Mouse (Mus musculus): ENCODE measurements at regions not wholly inside any gene's neighbourhood (a gene's known extent, or its start where the extent isn't known, plus 50 kb on each side); places are given as distances from the start of the nearest gene placed in this dataset.

DNA sequence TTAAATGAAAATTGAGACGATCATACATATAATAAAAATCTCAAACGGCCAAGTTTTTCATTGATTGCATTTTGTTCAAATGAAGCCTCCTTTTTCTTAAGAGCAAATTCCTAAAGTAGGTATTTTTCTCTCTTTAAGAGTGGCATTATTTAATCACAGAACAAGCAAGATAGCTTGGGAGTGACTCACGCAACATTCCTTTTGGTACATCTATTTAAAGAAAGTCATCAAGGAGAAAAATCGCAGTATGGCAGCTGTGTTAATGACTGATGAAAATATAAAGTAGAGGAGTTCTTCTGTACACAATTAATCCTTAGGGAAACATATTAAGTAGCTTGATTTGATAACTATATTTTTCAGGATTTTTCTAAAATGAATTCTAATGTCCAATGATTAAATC is 448.0 kb upstream of the Ccnh start:
- Histone ChIP-seq H3K4me1 (ENCODE audit: control insufficient read depth, insufficient read depth, low read length) (no peaks in the 10 kb centered on the region), H3K79me2 (replicated peaks; ENCODE audit: control insufficient read depth, insufficient read depth, low read length) (no peaks in the 10 kb centered on the region), H3K27ac (no peak overlapping the region), H3K27me3 (ENCODE audit: control insufficient read depth, insufficient read depth, low read length) (no peaks in the 10 kb centered on the region), H3K36me3 (ENCODE audit: control insufficient read depth, insufficient read depth, low read length) (no peaks in the 10 kb centered on the region), H3K4me3 (no peak overlapping the region), H3K9ac (ENCODE audit: low read depth, low read length) (no peak overlapping the region)
- WGBS: 53% methylated on average over 4 of the region's 4 CpGs
- intact Hi-C loops (cut with DNase I): no loop called here
- no peak for DNase-seq
- TF ChIP-seq EP300 (IDR thresholded peaks at IDR 0.05; ENCODE audit: insufficient read depth, low read depth, low read length): no peak
- no peak for TF ChIP-seq CTCF (IDR thresholded peaks at IDR 0.05)
- no peak for TF ChIP-seq POLR2A (IDR thresholded peaks at IDR 0.05; ENCODE audit: insufficient read depth, low read depth, low read length)

GRCm38 (mm10) chr13:84748331-84748730 is 440.9 kb upstream of the Ccnh start:
- Histone ChIP-seq H3K27ac (no peak overlapping the region), H3K9ac (ENCODE audit: low read depth, low read length) (no peak overlapping the region), H3K4me1 (ENCODE audit: control insufficient read depth, insufficient read depth, low read length) (no peaks in the 10 kb centered on the region), H3K36me3 (ENCODE audit: control insufficient read depth, insufficient read depth, low read length) (no peaks in the 10 kb centered on the region), H3K27me3 (ENCODE audit: control insufficient read depth, insufficient read depth, low read length) (no peaks in the 10 kb centered on the region), H3K79me2 (replicated peaks; ENCODE audit: control insufficient read depth, insufficient read depth, low read length) (no peaks in the 10 kb centered on the region), H3K4me3 (no peak overlapping the region)
- TF ChIP-seq CTCF (IDR thresholded peaks at IDR 0.05) (no peak), EP300 (IDR thresholded peaks at IDR 0.05; ENCODE audit: insufficient read depth, low read depth, low read length) (no peak), POLR2A (IDR thresholded peaks at IDR 0.05; ENCODE audit: insufficient read depth, low read depth, low read length) (no peak)
- intact Hi-C loops (cut with DNase I): no loop called here
- DNase-seq: no peak
- 86% methylated on average over 2 of the region's 2 CpGs for WGBS

DNA sequence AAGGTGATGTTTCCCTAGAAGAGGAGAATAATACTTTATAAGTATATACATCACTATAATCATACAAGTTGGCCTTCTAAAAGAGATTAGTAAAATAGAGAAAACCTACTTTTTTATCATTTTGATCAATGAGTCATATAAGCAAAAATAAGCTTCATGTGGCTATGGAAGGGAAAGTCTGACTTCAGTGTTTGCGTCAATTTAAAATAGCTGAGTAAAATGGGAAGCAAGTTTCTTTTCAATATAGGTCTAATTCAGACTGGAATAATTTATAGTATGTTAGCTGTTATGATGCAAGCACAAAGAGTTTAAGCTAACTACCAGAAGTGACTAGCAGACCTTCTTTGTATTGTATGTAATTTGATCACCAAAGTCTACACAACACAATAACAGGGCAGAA is 440.0 kb upstream of the Ccnh start:
- intact Hi-C loops (cut with DNase I): no loop called here

DNA sequence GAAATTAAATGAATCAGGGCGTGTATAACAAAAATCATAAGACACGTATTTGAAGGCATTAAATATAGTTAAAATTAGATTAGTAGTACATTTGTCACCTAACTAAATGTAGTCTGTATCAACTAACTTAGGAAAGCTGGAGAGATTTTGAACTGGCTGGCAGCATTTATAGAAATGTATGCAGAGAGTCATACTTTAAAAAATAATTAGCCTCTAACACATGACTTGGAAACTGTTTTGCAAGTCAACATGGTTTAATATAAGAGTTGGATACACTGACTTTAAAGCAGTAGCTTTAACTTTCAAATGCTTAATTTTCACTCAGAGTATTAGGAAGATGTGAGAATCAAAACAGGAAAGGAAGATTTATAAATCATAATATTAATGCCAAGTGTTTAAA is 439.1 kb upstream of the Ccnh start:
- Histone ChIP-seq H3K36me3 (ENCODE audit: control insufficient read depth, insufficient read depth, low read length) (no peaks in the 10 kb centered on the region), H3K4me3 (no peak overlapping the region), H3K4me1 (ENCODE audit: control insufficient read depth, insufficient read depth, low read length) (no peaks in the 10 kb centered on the region), H3K27ac (no peak overlapping the region), H3K27me3 (ENCODE audit: control insufficient read depth, insufficient read depth, low read length) (no peaks in the 10 kb centered on the region), H3K79me2 (replicated peaks; ENCODE audit: control insufficient read depth, insufficient read depth, low read length) (no peaks in the 10 kb centered on the region), H3K9ac (ENCODE audit: low read depth, low read length) (no peak overlapping the region)
- intact Hi-C loops (cut with DNase I): no loop called here
- DNase-seq: no peak
- WGBS: 75% methylated on average over 2 of the region's 2 CpGs
- TF ChIP-seq EP300 (IDR thresholded peaks at IDR 0.05; ENCODE audit: insufficient read depth, low read depth, low read length): no peak
- TF ChIP-seq CTCF (IDR thresholded peaks at IDR 0.05): no peak
- TF ChIP-seq POLR2A (IDR thresholded peaks at IDR 0.05; ENCODE audit: insufficient read depth, low read depth, low read length): no peak

More for the DNA sequence above, 440.0 kb upstream of the Ccnh start:
- Histone ChIP-seq H3K4me3 (no peak overlapping the region), H3K4me1 (ENCODE audit: control insufficient read depth, insufficient read depth, low read length) (no peaks in the 10 kb centered on the region), H3K27me3 (ENCODE audit: control insufficient read depth, insufficient read depth, low read length) (no peaks in the 10 kb centered on the region), H3K27ac (no peak overlapping the region), H3K36me3 (ENCODE audit: control insufficient read depth, insufficient read depth, low read length) (no peaks in the 10 kb centered on the region), H3K79me2 (replicated peaks; ENCODE audit: control insufficient read depth, insufficient read depth, low read length) (no peaks in the 10 kb centered on the region), H3K9ac (ENCODE audit: low read depth, low read length) (no peak overlapping the region)
- DNase-seq: no peak
- 92% methylated on average over 1 of the region's 1 CpGs for WGBS
- TF ChIP-seq POLR2A (IDR thresholded peaks at IDR 0.05; ENCODE audit: insufficient read depth, low read depth, low read length) (no peak), EP300 (IDR thresholded peaks at IDR 0.05; ENCODE audit: insufficient read depth, low read depth, low read length) (no peak), CTCF (IDR thresholded peaks at IDR 0.05) (no peak)

- no peak for DNase-seq
- H3K9ac ChIP-seq (ENCODE audit: low read depth, low read length): no peak overlapping the region
- no peak overlapping the region for H3K27ac ChIP-seq
- WGBS: 62% methylated on average over 2 of the region's 2 CpGs
- H3K4me1 ChIP-seq (ENCODE audit: control insufficient read depth, insufficient read depth, low read length): no peaks in the 10 kb centered on the region
- no peaks in the 10 kb centered on the region for H3K27me3 ChIP-seq (ENCODE audit: control insufficient read depth, insufficient read depth, low read length)
- TF ChIP-seq EP300 (IDR thresholded peaks at IDR 0.05; ENCODE audit: insufficient read depth, low read depth, low read length) (no peak), CTCF (IDR thresholded peaks at IDR 0.05) (no peak), POLR2A (IDR thresholded peaks at IDR 0.05; ENCODE audit: insufficient read depth, low read depth, low read length) (no peak)
- intact Hi-C loops (cut with DNase I): no loop called here
- no peaks in the 10 kb centered on the region for H3K36me3 ChIP-seq (ENCODE audit: control insufficient read depth, insufficient read depth, low read length)
- H3K4me3 ChIP-seq: no peak overlapping the region
- no peaks in the 10 kb centered on the region for H3K79me2 ChIP-seq (replicated peaks; ENCODE audit: control insufficient read depth, insufficient read depth, low read length)
Measured at GRCm38 (mm10) chr13:84751576-84752490, 437.4 kb upstream of the Ccnh start.

DNA sequence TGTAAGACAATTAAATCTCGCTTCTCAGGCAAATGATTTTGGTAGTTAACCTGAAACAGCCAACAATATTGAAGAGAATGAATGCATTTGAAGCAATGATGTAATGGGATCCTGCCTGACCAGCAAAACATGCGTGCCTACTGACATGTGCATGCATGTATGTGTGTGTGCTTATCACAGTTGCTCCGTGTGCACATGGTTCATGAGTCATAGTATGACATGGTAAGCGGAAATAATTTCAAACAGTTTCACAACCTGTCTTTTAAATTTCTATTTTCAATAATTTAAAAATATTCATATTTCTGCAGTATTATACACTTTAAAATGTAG is 436.8 kb upstream of the Ccnh start:
- WGBS: 69% methylated on average over 4 of the region's 4 CpGs

More for the DNA sequence above, 436.8 kb upstream of the Ccnh start:
- Histone ChIP-seq H3K9ac (ENCODE audit: low read depth, low read length) (no peak overlapping the region), H3K36me3 (ENCODE audit: control insufficient read depth, insufficient read depth, low read length) (no peaks in the 10 kb centered on the region), H3K27me3 (ENCODE audit: control insufficient read depth, insufficient read depth, low read length) (no peaks in the 10 kb centered on the region), H3K4me3 (no peak overlapping the region), H3K4me1 (ENCODE audit: control insufficient read depth, insufficient read depth, low read length) (no peaks in the 10 kb centered on the region), H3K27ac (no peak overlapping the region), H3K79me2 (replicated peaks; ENCODE audit: control insufficient read depth, insufficient read depth, low read length) (no peaks in the 10 kb centered on the region)
- no peak for DNase-seq
- intact Hi-C loops (cut with DNase I): no loop called here
- TF ChIP-seq CTCF (IDR thresholded peaks at IDR 0.05): no peak
- no peak for TF ChIP-seq POLR2A (IDR thresholded peaks at IDR 0.05; ENCODE audit: insufficient read depth, low read depth, low read length)
- TF ChIP-seq EP300 (IDR thresholded peaks at IDR 0.05; ENCODE audit: insufficient read depth, low read depth, low read length): no peak
